Mouse (Mus musculus): Measurements from ENCODE around the gene Nup93. TPM values are rescaled to one million over a fixed set of nuclear protein-coding genes. Genes with fewer than 3 reads are reported as not detected.

Nup93 gene
- polyA plus RNA-seq (2017; shearing (Covaris generic)): 40.6 TPM

DNA sequence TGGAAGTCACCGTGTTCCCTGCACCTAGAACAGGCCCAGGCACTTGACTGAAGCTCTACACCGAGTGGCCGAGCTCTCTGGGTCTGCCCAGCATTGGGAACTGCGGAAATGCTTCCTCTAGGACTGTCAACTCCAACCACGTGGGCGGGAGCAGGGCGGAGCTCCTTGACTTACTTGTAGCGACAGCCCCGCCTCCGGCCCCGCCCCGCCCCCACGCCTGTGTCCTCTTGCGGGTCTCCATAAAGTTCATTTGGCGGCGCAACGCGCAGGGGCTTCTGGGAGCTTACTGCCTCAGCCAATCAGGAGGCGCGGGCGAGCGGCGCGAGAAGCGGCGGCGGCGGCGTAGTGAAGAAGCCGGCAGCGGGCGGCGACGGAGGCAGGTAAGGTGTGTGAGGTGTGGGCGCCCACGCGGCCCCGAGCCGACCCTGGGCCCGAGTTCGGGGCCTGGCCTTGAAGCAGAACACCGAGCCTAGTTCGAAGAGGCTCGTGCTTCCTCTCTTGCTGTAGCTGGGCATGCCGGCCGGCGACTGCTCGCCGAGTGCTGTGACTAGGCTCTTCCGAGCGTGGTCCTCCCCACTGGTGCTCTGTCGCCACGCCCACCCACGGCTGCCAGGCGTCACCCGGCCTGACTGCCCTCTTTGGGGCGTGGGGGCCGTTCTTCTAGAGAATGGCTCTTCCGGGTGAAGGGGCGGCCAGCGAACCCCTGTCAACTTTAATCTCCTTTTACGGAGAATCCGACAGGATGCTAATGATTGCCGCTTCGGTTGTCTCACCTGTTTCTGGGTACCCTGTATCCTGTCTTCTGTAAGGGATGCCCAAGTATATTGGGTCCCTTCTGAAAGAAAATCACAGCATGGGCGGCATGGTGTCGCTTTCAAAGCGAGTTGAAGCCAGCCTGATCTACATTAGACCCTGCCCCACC lies at the start of gene Nup93:
Gene Nup93 (plus strand): TSS at position 313 of the 922 bp plus-strand sequence.

GRCm38 (mm10) chr8:94172075-94172808 lies 42.1 kb upstream of the Nup93 start, which contains the start of gene Mt2:
Gene Mt2, plus strand, starts transcription at chr8:94172664.

DNA sequence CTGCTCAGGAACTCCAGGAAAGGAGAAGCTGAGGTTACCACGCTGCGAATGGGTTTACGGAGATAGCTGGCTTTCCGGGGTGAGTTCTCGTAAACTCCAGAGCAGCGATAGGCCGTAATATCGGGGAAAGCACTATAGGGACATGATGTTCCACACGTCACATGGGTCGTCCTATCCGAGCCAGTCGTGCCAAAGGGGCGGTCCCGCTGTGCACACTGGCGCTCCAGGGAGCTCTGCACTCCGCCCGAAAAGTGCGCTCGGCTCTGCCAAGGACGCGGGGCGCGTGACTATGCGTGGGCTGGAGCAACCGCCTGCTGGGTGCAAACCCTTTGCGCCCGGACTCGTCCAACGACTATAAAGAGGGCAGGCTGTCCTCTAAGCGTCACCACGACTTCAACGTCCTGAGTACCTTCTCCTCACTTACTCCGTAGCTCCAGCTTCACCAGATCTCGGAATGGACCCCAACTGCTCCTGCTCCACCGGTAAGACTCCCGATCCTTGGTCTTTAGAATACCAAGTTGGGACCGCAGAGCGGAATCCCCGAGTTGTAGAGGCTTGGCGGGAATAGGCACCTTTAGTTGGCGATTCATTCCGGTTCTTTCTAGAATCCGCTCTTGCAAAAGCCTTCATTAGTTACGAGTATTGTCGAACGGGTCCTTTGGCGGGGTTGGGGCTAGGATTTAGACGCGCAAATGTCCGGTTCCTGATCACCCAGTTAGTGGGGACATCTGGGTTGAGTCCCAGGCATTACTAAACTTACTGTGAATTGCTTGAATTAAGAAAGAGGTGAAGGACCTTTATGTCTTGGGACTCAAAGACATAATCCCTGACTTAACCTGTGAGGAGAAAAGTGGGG lies 35.3 kb upstream of the Nup93 start, which contains the start of gene Mt1:
Gene Mt1 (plus strand): TSS at position 226 of the 856 bp plus-strand sequence.

DNA sequence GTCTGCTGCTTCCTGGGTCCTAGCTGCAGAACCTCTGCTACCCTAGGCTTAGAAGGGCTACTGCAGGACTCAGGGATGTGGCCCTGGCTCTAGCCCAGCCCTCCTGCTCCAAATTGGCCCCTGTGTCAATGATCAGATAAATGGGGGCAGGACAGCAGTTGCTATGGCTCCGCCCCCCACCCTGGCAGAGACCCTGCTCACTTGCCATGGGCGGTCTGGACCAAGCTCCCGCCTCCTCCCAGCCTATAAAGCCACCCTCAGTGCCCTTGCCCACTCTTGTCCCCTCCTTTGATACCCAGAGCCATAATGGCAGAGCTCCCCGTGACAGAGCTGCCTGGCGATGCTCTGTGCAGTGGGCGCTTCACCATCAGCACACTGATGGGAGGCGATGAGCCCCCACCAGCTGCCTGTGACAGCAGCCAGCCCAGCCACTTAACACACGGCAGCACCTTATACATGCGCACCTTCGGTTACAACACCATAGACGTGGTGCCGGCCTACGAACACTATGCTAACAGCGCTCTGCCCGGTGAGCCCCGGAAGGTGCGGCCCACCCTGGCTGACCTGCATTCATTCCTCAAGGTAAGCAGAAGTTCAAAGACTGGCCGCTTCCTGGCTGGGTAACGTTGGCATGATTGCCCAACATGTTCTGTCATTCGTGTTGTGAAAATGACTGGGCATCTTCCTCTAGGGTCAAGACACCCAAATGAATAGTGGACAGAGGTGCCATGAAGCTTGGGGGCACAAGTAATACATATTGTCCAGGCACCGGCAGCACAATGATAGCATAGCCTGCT lies 114.8 kb downstream of the Nup93 start, which contains the start of gene Slc12a3:
Gene Slc12a3 (plus strand): TSS at position 270 of the 797 bp plus-strand sequence.

Other genes with a start within 250 kb of the Nup93 start
- gene Amfr, start 201.7 kb upstream of the Nup93 start, polyA plus RNA-seq (2017; shearing (Covaris generic)): 155 TPM
- 114 TPM for gene Nudt21, start 177.5 kb upstream of the Nup93 start, polyA plus RNA-seq (2017; shearing (Covaris generic))
- gene Ogfod1, start 177.4 kb upstream of the Nup93 start, polyA plus RNA-seq (2017; shearing (Covaris generic)): 16.7 TPM
- gene Bbs2, start 115.6 kb upstream of the Nup93 start, polyA plus RNA-seq (2017; shearing (Covaris generic)): 9.0 TPM
- gene Mt4, start 77.4 kb upstream of the Nup93 start, polyA plus RNA-seq (2017; shearing (Covaris generic)): not detected
- not detected for gene Mt3, start 62.0 kb upstream of the Nup93 start, polyA plus RNA-seq (2017; shearing (Covaris generic))
- 1.3 TPM for gene Mt2, start 41.9 kb upstream of the Nup93 start, polyA plus RNA-seq (2017; shearing (Covaris generic))
- gene Mt1, start 35.5 kb upstream of the Nup93 start, polyA plus RNA-seq (2017; shearing (Covaris generic)): 1.6 TPM
- gene Slc12a3, start 114.6 kb downstream of the Nup93 start, polyA plus RNA-seq (2017; shearing (Covaris generic)): 0.32 TPM
- gene Herpud1, start 171.9 kb downstream of the Nup93 start, polyA plus RNA-seq (2017; shearing (Covaris generic)): 129 TPM
- 220 TPM for gene Nlrc5, start 219.8 kb downstream of the Nup93 start, polyA plus RNA-seq (2017; shearing (Covaris generic))

Data from CD4-positive, CD25-positive, alpha-beta regulatory T cell (primary cell).